Mouse (Mus musculus) erythroblast, embryonic 14.5 days (primary cell): ENCODE data around the gene Sdk2.

Experiments used
- GATA1 ChIP-seq: IDR thresholded peaks from 2 replicates; pipeline ENCODE4 v1.6.1; 2012; ENCODE audit warnings: low read length, inconsistent platforms, mixed read lengths
- TAL1 ChIP-seq: IDR thresholded peaks from 3 replicates; pipeline ENCODE4 v1.6.1; 2012; ENCODE audit warnings: low read length, inconsistent platforms, mixed read lengths

DNA sequence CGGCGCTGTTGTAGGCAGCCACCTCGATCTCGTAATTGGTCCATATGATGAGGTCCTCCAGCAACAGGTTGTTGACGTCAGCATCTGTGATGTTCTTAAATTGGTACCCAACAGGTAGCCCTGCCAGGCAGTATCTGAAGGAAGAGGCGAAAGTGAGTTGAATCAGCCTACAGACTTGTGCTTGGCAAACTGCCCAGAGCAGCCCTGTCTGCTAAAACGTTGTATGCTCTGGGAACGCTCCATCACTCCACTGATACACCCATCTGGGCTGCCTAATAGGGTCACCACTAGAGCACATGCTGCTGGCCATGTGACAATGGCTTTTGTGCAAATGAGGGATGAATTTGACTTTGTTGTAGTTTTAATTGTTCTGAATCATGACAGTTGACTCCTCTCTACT is 215.1 kb downstream of the Sdk2 start:
- no peak for TF ChIP-seq GATA1
- TF ChIP-seq TAL1 = no peak
